Mouse (Mus musculus): ENCODE measurements at regions not wholly inside any gene's neighbourhood (a gene's known extent, or its start where the extent isn't known, plus 50 kb on each side); places are given as distances from the start of the nearest gene placed in this dataset.
"Not testable (repeated sequence)": the region's sequence is repeated elsewhere in the genome, so short reads cannot be mapped to it uniquely, and the experiment has no call there.

GRCm38 (mm10) chr12:16379415-16379814 is 231.4 kb downstream of the Lpin1 start:
- no peak for DNase-seq (ENCODE audit: extremely low spot score in 1 of 2, low spot score in 1 of 2)

- no peak for DNase-seq (ENCODE audit: extremely low spot score in 1 of 2, low spot score in 1 of 2)
Measured at GRCm38 (mm10) chr12:16378501-16378900, 232.3 kb downstream of the Lpin1 start.

GRCm38 (mm10) chr12:16374331-16374996 is 236.3 kb downstream of the Lpin1 start:
- DNase-seq (ENCODE audit: extremely low spot score in 1 of 2, low spot score in 1 of 2): no peak

GRCm38 (mm10) chr12:16370061-16370460 is 240.7 kb downstream of the Lpin1 start:
- no peak for DNase-seq (ENCODE audit: extremely low spot score in 1 of 2, low spot score in 1 of 2)

- DNase-seq (ENCODE audit: extremely low spot score in 1 of 2, low spot score in 1 of 2): no peak
Measured at GRCm38 (mm10) chr12:16362341-16362740, 248.4 kb downstream of the Lpin1 start.

- no peak for DNase-seq (ENCODE audit: extremely low spot score in 1 of 2, low spot score in 1 of 2)
Measured at GRCm38 (mm10) chr12:16358831-16359230, 251.9 kb downstream of the Lpin1 start.

GRCm38 (mm10) chr12:16354711-16355110 is 256.1 kb downstream of the Lpin1 start:
- DNase-seq (ENCODE audit: extremely low spot score in 1 of 2, low spot score in 1 of 2): no peak

- no peak for DNase-seq (ENCODE audit: extremely low spot score in 1 of 2, low spot score in 1 of 2)
Measured at GRCm38 (mm10) chr12:16351751-16352150, 259.0 kb downstream of the Lpin1 start.

GRCm38 (mm10) chr12:16349310-16349709 is 261.5 kb downstream of the Lpin1 start:
- no peak for DNase-seq (ENCODE audit: extremely low spot score in 1 of 2, low spot score in 1 of 2)

GRCm38 (mm10) chr12:16344021-16344420 is 266.7 kb downstream of the Lpin1 start:
- no peak for DNase-seq (ENCODE audit: extremely low spot score in 1 of 2, low spot score in 1 of 2)

- DNase-seq (ENCODE audit: extremely low spot score in 1 of 2, low spot score in 1 of 2): not testable (repeated sequence)
Measured at GRCm38 (mm10) chr12:16342030-16342429, 268.7 kb downstream of the Lpin1 start.

- DNase-seq (ENCODE audit: extremely low spot score in 1 of 2, low spot score in 1 of 2): no peak
Measured at GRCm38 (mm10) chr12:16331456-16331855, 279.3 kb downstream of the Lpin1 start.

- no peak for DNase-seq (ENCODE audit: extremely low spot score in 1 of 2, low spot score in 1 of 2)
Measured at GRCm38 (mm10) chr12:16329129-16329528, 281.6 kb downstream of the Lpin1 start.

GRCm38 (mm10) chr12:16320536-16321402 is 290.0 kb downstream of the Lpin1 start:
- no peak for DNase-seq (ENCODE audit: extremely low spot score in 1 of 2, low spot score in 1 of 2)

- no peak for DNase-seq (ENCODE audit: extremely low spot score in 1 of 2, low spot score in 1 of 2)
Measured at GRCm38 (mm10) chr12:16308101-16308500, 302.7 kb downstream of the Lpin1 start.

- no peak for DNase-seq (ENCODE audit: extremely low spot score in 1 of 2, low spot score in 1 of 2)
Measured at GRCm38 (mm10) chr12:16304701-16305377, 305.9 kb downstream of the Lpin1 start.

GRCm38 (mm10) chr12:16285061-16285460 is 325.7 kb downstream of the Lpin1 start:
- no peak for DNase-seq (ENCODE audit: extremely low spot score in 1 of 2, low spot score in 1 of 2)

- no peak for DNase-seq (ENCODE audit: extremely low spot score in 1 of 2, low spot score in 1 of 2)
Measured at GRCm38 (mm10) chr12:16279146-16279545, 331.6 kb downstream of the Lpin1 start.

GRCm38 (mm10) chr12:16277567-16278332 is 333.0 kb downstream of the Lpin1 start:
- DNase-seq (ENCODE audit: extremely low spot score in 1 of 2, low spot score in 1 of 2): no peak

- no peak for DNase-seq (ENCODE audit: extremely low spot score in 1 of 2, low spot score in 1 of 2)
Measured at GRCm38 (mm10) chr12:16277144-16277543, 333.6 kb downstream of the Lpin1 start.

- DNase-seq (ENCODE audit: extremely low spot score in 1 of 2, low spot score in 1 of 2): no peak
Measured at GRCm38 (mm10) chr12:16276301-16276700, 334.5 kb downstream of the Lpin1 start.
